Mouse (Mus musculus): Measurements from ENCODE around the gene Kcnc1.

- no peak for TF ChIP-seq CTCF (IDR thresholded peaks at IDR 0.05; ENCODE audit: insufficient read depth, low read depth, low read length)
- TF ChIP-seq POLR2A (IDR thresholded peaks at IDR 0.05; ENCODE audit: insufficient read depth, low read depth, low read length) = no peak
These were observed 61.6 kb downstream of the Kcnc1 start for GRCm38 (mm10) chr7:46457889-46458288.

All from olfactory bulb, adult 2 months (tissue).